Mouse (Mus musculus) MEL (cell line): ENCODE measurements around the gene Abhd17b. TPM values are rescaled to one million over a fixed set of nuclear protein-coding genes. Genes with fewer than 3 reads are reported as not detected.

Experiments
- DNase-seq: peaks from one replicate; pipeline ENCODE4 v3.0.0; 2011; ENCODE audit warnings: low read depth, low spot score
- H3K27ac ChIP-seq: 2 replicates; pipeline ENCODE4 v1.5.1; 2012; ENCODE audit warnings: low read depth, mild to moderate bottlenecking, control low read depth, low read length, moderate library complexity; ENCODE audit not compliant: control insufficient read depth
- H3K27me3 ChIP-seq, 2 experiments: fragments of 150-350 bp in 1 of 2; sonication (generic) in 1 of 2; 2 replicates each; pipeline ENCODE4 v1.6.1; 2012; ENCODE audit warnings: low read length in 2 of 2, mild to moderate bottlenecking in 2 of 2, improper control_type of control experiment in 1 of 2, moderate library complexity in 1 of 2; ENCODE audit not compliant: insufficient read depth in 2 of 2, control insufficient read depth in 1 of 2
- H3K36me3 ChIP-seq, 2 experiments: 2 replicates each; pipeline ENCODE4 v1.6.1; 2012 to 2014; ENCODE audit warnings: low read length in 2 of 2, improper control_type of control experiment in 1 of 2, inconsistent platforms in 1 of 2, mild to moderate bottlenecking in 1 of 2; ENCODE audit not compliant: insufficient read depth in 2 of 2, control insufficient read depth in 1 of 2
- H3K4me1 ChIP-seq, 2 experiments: fragments of 150-350 bp in 1 of 2; sonication (generic) in 1 of 2; 2 replicates each; pipeline ENCODE4 v1.6.1; 2012; ENCODE audit warnings: low read length in 2 of 2, improper control_type of control experiment in 1 of 2, mild to moderate bottlenecking in 1 of 2; ENCODE audit not compliant: insufficient read depth in 2 of 2, control insufficient read depth in 1 of 2
- H3K4me3 ChIP-seq, 2 experiments: fragments of 150-350 bp in 1 of 2; sonication (generic) in 1 of 2; 2 replicates each; pipeline ENCODE4 v1.5.1; 2012; ENCODE audit warnings: low read depth in 2 of 2, low read length in 2 of 2, mild to moderate bottlenecking in 2 of 2, moderate library complexity in 2 of 2, control low read depth in 1 of 2, improper control_type of control experiment in 1 of 2; ENCODE audit not compliant: control insufficient read depth in 1 of 2, insufficient read depth in 1 of 2
- H3K79me2 ChIP-seq: 2 replicates; pipeline ENCODE4 v1.6.1; 2012; ENCODE audit warnings: mild to moderate bottlenecking, low read length, moderate library complexity; ENCODE audit not compliant: control insufficient read depth, poor library complexity, insufficient read depth
- H3K9ac ChIP-seq: 2 replicates; pipeline ENCODE4 v1.6.1; 2012; ENCODE audit warnings: low read depth, mild to moderate bottlenecking, control low read depth, low read length, moderate library complexity; ENCODE audit not compliant: control insufficient read depth, poor library complexity, severe bottlenecking
- H3K9me3 ChIP-seq: fragments of 150-350 bp; sonication (generic); replicated peaks from 2 replicates; pipeline ENCODE4 v1.6.1; 2012; ENCODE audit warnings: mild to moderate bottlenecking, low read length, improper control_type of control experiment, moderate library complexity; ENCODE audit not compliant: insufficient read depth
- CHD2 ChIP-seq: IDR thresholded peaks from 2 replicates; pipeline ENCODE4 v1.6.1; 2011; ENCODE audit warnings: low read length, improper control_type of control experiment
- E2F4 ChIP-seq: IDR thresholded peaks from 2 replicates; pipeline ENCODE4 v1.6.1; 2011; ENCODE audit warnings: low read depth, low read length, improper control_type of control experiment, borderline replicate concordance
- ELF1 ChIP-seq: IDR thresholded peaks from 2 replicates; pipeline ENCODE4 v1.6.1; 2014; ENCODE audit warnings: low read depth, mild to moderate bottlenecking, inconsistent platforms, low read length, improper control_type of control experiment, moderate library complexity
- EP300 ChIP-seq, 2 experiments: IDR thresholded peaks; 2 replicates each; pipeline ENCODE4 v1.6.1; 2011; ENCODE audit warnings: improper control_type of control experiment in 2 of 2, low read length in 2 of 2, low read depth in 1 of 2, mild to moderate bottlenecking in 1 of 2
- ETS1 ChIP-seq: IDR thresholded peaks from 2 replicates; pipeline ENCODE4 v1.6.1; 2012; ENCODE audit warnings: low read depth, mild to moderate bottlenecking, inconsistent platforms, low read length, improper control_type of control experiment, moderate library complexity
- GATA1 ChIP-seq: IDR thresholded peaks from 2 replicates; pipeline ENCODE4 v1.6.1; 2011; ENCODE audit warnings: low read depth, low read length, improper control_type of control experiment
- HCFC1 ChIP-seq: IDR thresholded peaks from 2 replicates; pipeline ENCODE4 v1.6.1; 2012; ENCODE audit warnings: low read depth, mild to moderate bottlenecking, inconsistent platforms, low read length, improper control_type of control experiment, moderate library complexity
- MAZ ChIP-seq: IDR thresholded peaks from 2 replicates; pipeline ENCODE4 v1.6.1; 2012; ENCODE audit warnings: low read depth, mild to moderate bottlenecking, inconsistent platforms, low read length, improper control_type of control experiment
- MEF2A ChIP-seq: IDR thresholded peaks from 2 replicates; pipeline ENCODE4 v1.6.1; 2014; ENCODE audit warnings: low read depth, mild to moderate bottlenecking, inconsistent platforms, low read length, improper control_type of control experiment; ENCODE audit not compliant: poor library complexity, insufficient replicate concordance, severe bottlenecking; ENCODE audit errors: extremely low read depth
- MYB ChIP-seq: IDR thresholded peaks from 2 replicates; pipeline ENCODE4 v1.6.1; 2011; ENCODE audit warnings: mild to moderate bottlenecking, low read depth, low read length, improper control_type of control experiment
- MYC ChIP-seq: IDR thresholded peaks from 2 replicates; pipeline ENCODE4 v1.6.1; 2011; ENCODE audit warnings: low read depth, mild to moderate bottlenecking, low read length, improper control_type of control experiment, moderate library complexity
- NELFE ChIP-seq: IDR thresholded peaks from 2 replicates; pipeline ENCODE4 v1.6.1; 2011; ENCODE audit warnings: low read depth, low read length, improper control_type of control experiment
- NRF1 ChIP-seq: IDR thresholded peaks from 2 replicates; pipeline ENCODE4 v1.6.1; 2014; ENCODE audit warnings: low read depth, mild to moderate bottlenecking, inconsistent platforms, low read length, improper control_type of control experiment, moderate library complexity; ENCODE audit not compliant: poor library complexity, insufficient read depth, severe bottlenecking
- POLR2AphosphoS5 ChIP-seq: IDR thresholded peaks from 2 replicates; pipeline ENCODE4 v1.6.1; 2012; ENCODE audit warnings: low read depth, borderline replicate concordance, mild to moderate bottlenecking, inconsistent platforms, low read length, moderate library complexity, mixed read lengths
- RAD21 ChIP-seq: IDR thresholded peaks from 2 replicates; pipeline ENCODE4 v1.6.1; 2011; ENCODE audit warnings: mild to moderate bottlenecking, low read depth, low read length, improper control_type of control experiment
- RCOR1 ChIP-seq: IDR thresholded peaks from 2 replicates; pipeline ENCODE4 v1.6.1; 2012; ENCODE audit warnings: low read depth, mild to moderate bottlenecking, inconsistent platforms, low read length, improper control_type of control experiment
- SIN3A ChIP-seq: IDR thresholded peaks from 2 replicates; pipeline ENCODE4 v1.6.1; 2012; ENCODE audit warnings: low read length, improper control_type of control experiment, inconsistent platforms
- SMC3 ChIP-seq: IDR thresholded peaks from 2 replicates; pipeline ENCODE4 v1.6.1; 2011; ENCODE audit warnings: low read depth, low read length, improper control_type of control experiment
- TAL1 ChIP-seq: IDR thresholded peaks from 2 replicates; pipeline ENCODE4 v1.6.1; 2012; ENCODE audit warnings: mild to moderate bottlenecking, inconsistent platforms, low read length, moderate library complexity, mixed read lengths
- TBP ChIP-seq: IDR thresholded peaks from 2 replicates; pipeline ENCODE4 v1.8.0; 2011; ENCODE audit warnings: low read depth, low read length, improper control_type of control experiment
- TCF12 ChIP-seq: IDR thresholded peaks from 2 replicates; pipeline ENCODE4 v1.6.1; 2014; ENCODE audit warnings: low read depth, mild to moderate bottlenecking, inconsistent platforms, low read length, improper control_type of control experiment, moderate library complexity
- UBTF ChIP-seq: IDR thresholded peaks from 2 replicates; pipeline ENCODE4 v1.6.1; 2012; ENCODE audit warnings: low read depth, mild to moderate bottlenecking, inconsistent platforms, low read length, improper control_type of control experiment, moderate library complexity, borderline replicate concordance; ENCODE audit not compliant: insufficient read depth
- USF1 ChIP-seq: IDR thresholded peaks from 2 replicates; pipeline ENCODE4 v1.6.1; 2014; ENCODE audit warnings: low read depth, mild to moderate bottlenecking, inconsistent platforms, low read length, improper control_type of control experiment, moderate library complexity
- USF2 ChIP-seq, 2 experiments: IDR thresholded peaks; 2 replicates each; pipeline ENCODE4 v1.6.1; 2011 to 2012; ENCODE audit warnings: improper control_type of control experiment in 2 of 2, low read length in 2 of 2, borderline replicate concordance in 1 of 2, inconsistent platforms in 1 of 2, low read depth in 1 of 2, mild to moderate bottlenecking in 1 of 2; ENCODE audit not compliant: insufficient read depth in 1 of 2
- ZMIZ1 ChIP-seq: IDR thresholded peaks from 2 replicates; pipeline ENCODE4 v1.6.1; 2012; ENCODE audit warnings: low read depth, mild to moderate bottlenecking, inconsistent platforms, low read length, improper control_type of control experiment, moderate library complexity
- ZNF384 ChIP-seq: IDR thresholded peaks from 2 replicates; pipeline ENCODE4 v1.6.1; 2012; ENCODE audit warnings: low read depth, mild to moderate bottlenecking, inconsistent platforms, low read length, improper control_type of control experiment
- polyA plus RNA-seq, 2 experiments: library from polyadenylated mRNA; stranded (reverse) in 1 of 2; unstranded in 1 of 2; fragments of >175 nt in 1 of 2; fragments of >200 nt in 1 of 2; gene quantifications; 2 replicates each; pipeline versions ENCODE4 v1.2.1 to v1.2.4; 2012; ENCODE audit warnings: low replicate concordance in 2 of 2, low read depth in 1 of 2; ENCODE audit not compliant: insufficient read length in 2 of 2, insufficient read depth in 1 of 2, missing spikeins in 1 of 2
- total RNA-seq: library from RNA; depleted of rRNA; stranded (reverse); fragments of 300-350 nt; gene quantifications from 2 replicates; pipeline ENCODE4 v1.2.3, GENCODE M21; 2012

Abhd17b gene
- total and polyA plus RNA-seq, 3 experiments: 15.8 to 173 (median 16.1) TPM

DNA sequence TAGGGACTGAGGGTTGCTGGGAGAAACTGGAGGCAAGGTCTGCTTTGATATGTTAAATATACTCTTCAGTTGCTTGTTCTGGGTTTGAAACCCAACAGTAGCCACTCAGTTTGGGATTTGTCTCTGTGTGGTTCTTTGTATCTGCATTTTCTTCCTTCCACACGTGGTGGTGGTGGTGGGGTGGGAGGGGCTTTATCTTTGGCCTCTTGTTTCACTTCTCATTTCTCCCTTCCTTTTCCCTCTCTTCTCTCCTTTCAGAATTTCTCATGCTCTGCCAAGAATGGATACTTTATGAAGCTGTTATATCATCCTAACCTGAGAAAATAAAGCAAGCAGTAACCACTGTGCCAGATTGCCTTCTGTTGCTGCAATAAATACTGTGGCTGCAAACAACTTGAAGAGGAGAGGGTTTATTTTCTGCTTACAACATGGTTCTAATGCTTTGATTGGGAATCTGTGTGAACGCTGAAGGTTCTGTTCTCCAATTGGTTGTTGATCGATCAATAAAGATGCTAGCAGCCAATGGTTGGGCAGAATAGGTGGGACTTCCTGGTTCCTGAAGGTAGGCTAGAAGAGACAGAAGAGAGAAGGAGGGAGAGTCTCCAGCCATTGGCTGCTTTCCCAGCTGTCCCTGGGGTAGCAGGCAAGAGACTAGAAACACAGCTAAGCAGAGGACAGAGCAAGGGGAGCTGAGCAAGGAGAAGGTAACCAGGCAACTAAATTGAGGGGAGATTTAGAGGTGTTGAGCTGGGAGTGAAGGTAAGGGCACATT is 60.5 kb downstream of the Abhd17b start (continued):
- peak; percentile 62 for TF ChIP-seq RCOR1
- no peak for TF ChIP-seq NRF1
- TF ChIP-seq ZMIZ1: no peak
- TF ChIP-seq POLR2AphosphoS5: no peak
- peak; percentile 56 for TF ChIP-seq TBP
- TF ChIP-seq MEF2A: no peak
- TF ChIP-seq RAD21: no peak
- no peak for TF ChIP-seq GATA1
- peak; percentile 70 for TF ChIP-seq SIN3A
- TF ChIP-seq TCF12: no peak
- peak; percentile 42; the same call in 1 of the 2 replicates for TF ChIP-seq NELFE

DNA sequence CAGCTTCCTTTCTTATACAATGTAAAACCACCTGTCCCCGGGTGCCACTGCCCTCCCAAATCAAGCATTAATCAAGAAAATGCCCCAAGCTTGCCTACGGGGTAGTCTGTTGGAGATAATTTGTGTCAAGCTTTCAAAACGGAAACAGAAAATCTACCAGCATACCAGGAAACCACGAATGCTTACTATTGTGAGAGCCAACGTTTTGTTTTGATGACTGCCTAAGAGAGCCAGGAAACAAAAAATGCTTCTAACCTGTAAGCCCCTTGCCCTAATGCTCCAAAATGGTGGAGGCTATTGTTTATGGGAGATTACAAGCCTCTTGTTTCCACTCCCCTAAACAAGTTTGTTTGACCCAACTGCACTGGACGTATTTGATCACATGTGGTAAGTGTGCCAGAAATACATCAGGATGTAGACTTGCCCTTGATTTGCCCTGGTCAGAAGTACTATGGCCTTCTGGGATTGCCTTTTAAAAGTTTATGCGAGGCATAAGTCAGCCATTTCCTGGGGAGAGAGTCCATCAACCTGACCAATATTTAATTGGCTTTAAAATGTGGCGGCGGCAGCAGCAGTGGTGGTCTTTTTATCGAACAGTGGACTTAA is 61.4 kb downstream of the Abhd17b start:
- H3K9ac ChIP-seq: peak overlapping the region; percentile 53
- peak; percentile 16 for DNase-seq
- peak overlapping the region; percentile 33 for H3K27ac ChIP-seq
- no peaks in the 10 kb centered on the region for H3K9me3 ChIP-seq
- peak overlapping the region; percentile 62 to 66 for H3K4me3 ChIP-seq
- peaks cover 6 to 11% of the 10 kb centered on the region in 2 experiments; a peak in 3 of 4 replicates for H3K4me1 ChIP-seq
- H3K79me2 ChIP-seq: no peaks in the 10 kb centered on the region
- H3K36me3 ChIP-seq: peaks cover 0 to 8% of the 10 kb centered on the region in 2 experiments; a peak in 2 of 4 replicates
- TF ChIP-seq HCFC1 (no peak), USF2 (IDR thresholded peaks at IDR 0.05; ENCODE audit: borderline replicate concordance in 1 of 2, insufficient read depth in 1 of 2, low read depth in 1 of 2, low read length in 2 of 2) (no peak), RCOR1 (no peak), MAZ (no peak), MYB (no peak), ELF1 (no peak)
- no peaks in the 10 kb centered on the region for H3K27me3 ChIP-seq

DNA sequence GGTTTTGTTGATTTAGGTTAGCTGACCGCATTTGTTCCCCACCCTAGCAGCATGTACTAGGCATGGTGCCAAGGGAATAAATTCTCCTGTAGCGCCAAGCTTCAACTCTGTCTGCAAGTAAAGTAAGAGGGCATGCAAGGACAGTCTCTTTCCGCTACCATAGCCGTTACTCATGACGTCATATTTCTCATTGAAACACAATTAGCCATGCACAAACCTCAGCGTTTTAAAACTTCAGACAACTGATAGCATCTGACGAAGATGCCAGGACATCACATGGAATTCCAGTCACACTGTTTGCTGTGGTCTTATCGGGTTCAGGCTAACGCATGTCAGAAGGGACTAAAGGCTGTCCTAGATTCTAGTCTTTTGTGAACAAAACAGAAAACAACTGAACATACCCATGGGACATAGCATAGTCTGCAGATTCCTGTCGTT is 62.0 kb downstream of the Abhd17b start:
- H3K79me2 ChIP-seq: no peaks in the 10 kb centered on the region
- no peak overlapping the region for H3K9ac ChIP-seq
- H3K4me1 ChIP-seq: peaks cover 6 to 11% of the 10 kb centered on the region in 2 experiments; a peak in 3 of 4 replicates
- no peak overlapping the region for H3K27ac ChIP-seq
- no peak overlapping the region for H3K4me3 ChIP-seq
- H3K36me3 ChIP-seq: peaks cover 0 to 8% of the 10 kb centered on the region in 2 experiments; a peak in 2 of 4 replicates
- no peak for DNase-seq
- no peaks in the 10 kb centered on the region for H3K27me3 ChIP-seq
- H3K9me3 ChIP-seq: no peaks in the 10 kb centered on the region
- TF ChIP-seq ETS1: no peak
- no peak for TF ChIP-seq USF1
- no peak for TF ChIP-seq MEF2A
- no peak for TF ChIP-seq MAZ
- no peak for TF ChIP-seq EP300 (IDR thresholded peaks at IDR 0.05; ENCODE audit: low read depth in 1 of 2, low read length in 2 of 2)
- TF ChIP-seq E2F4: no peak
- no peak for TF ChIP-seq NRF1
- TF ChIP-seq UBTF: no peak
- TF ChIP-seq GATA1: no peak
- no peak for TF ChIP-seq TAL1
- no peak for TF ChIP-seq TCF12
- TF ChIP-seq SMC3: no peak
- TF ChIP-seq NELFE: no peak
- no peak for TF ChIP-seq POLR2AphosphoS5
- TF ChIP-seq CHD2: no peak
- no peak for TF ChIP-seq ZNF384
- TF ChIP-seq MYC: no peak
